In the genomic region with DNA sequence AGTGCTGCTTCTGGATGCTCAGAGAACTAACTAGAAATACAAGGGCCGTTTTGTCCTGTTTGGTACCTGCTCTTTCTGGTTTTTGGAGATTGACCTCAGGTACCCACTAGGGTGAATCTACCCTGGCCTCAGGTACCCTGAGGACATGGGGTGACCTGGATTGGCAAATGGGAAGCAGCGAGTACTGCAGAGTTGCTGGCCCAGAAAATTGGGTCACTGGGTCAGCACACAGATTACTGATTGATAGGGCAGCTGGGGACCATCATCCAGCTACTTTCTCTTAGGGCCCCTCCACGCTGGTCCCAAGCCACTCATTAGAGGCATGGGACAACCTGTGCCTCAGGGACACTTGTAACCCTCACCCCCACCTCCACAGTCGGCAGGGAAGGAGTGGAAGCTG, we compare ENCODE assay signal across 12 mouse cellular contexts. TPM values are rescaled to one million over a fixed set of nuclear protein-coding genes. Genes with fewer than 3 reads are reported as not detected.
DNase-seq lines count a peak whose midpoint lies in the region; ATAC-seq and TF ChIP-seq lines count a peak whose summit lies in the region.
"Had no signal": no experiment of that assay in that cellular context is flagged by ENCODE, and none has a peak within 500 bp of the region (broad histone marks: within the 10 kb centered on the region; RNA-seq: fewer than 3 reads in every experiment).

No protein-coding gene starts in this region.

- no peak overlapping the region for H3K9ac ChIP-seq in intestine, embryonic 14.5 days (ENCODE audit: low read length)
- no peak overlapping the region for H3K9ac ChIP-seq in intestine, embryonic 16.5 days (ENCODE audit: low read depth, low read length)
- no peak overlapping the region for H3K9ac ChIP-seq in embryonic facial prominence, embryonic 14.5 days (ENCODE audit: low read depth, low read length)
- H3K9ac ChIP-seq in kidney, embryonic 14.5 days (ENCODE audit: low read depth, low read length) = 0 out of 2 replicates have a peak overlapping the region, but pooled peaks have one; percentile 31
- H3K9ac ChIP-seq in limb, embryonic 14.5 days (ENCODE audit: low read depth, low read length, severe bottlenecking) = 0 out of 2 replicates have a peak overlapping the region, but pooled peaks have one; percentile 31
- H3K9ac ChIP-seq: midbrain, embryonic 15.5 days; neural tube, embryonic 15.5 days had no signal

- DNase-seq in intestine, embryonic 14.5 days (ENCODE audit: low spot score) = no peak
- no peak for DNase-seq in embryonic facial prominence, embryonic 14.5 days (ENCODE audit: low spot score)
- DNase-seq in limb, embryonic 14.5 days (ENCODE audit: low spot score) = no peak
- DNase-seq in T-cell, adult 2 months (ENCODE audit: low spot score) = no peak
- DNase-seq in B cell, adult 2 months = no peak
- DNase-seq: cerebellum, adult 11 months had no signal

- ATAC-seq in intestine, embryonic 14.5 days (replicated peaks; ENCODE audit: low FRiP score, low TSS enrichment, low read depth) = no peak
- ATAC-seq in intestine, embryonic 16.5 days = no peak
- no peak for ATAC-seq in embryonic facial prominence, embryonic 14.5 days (ENCODE audit: low read depth)
- no peak for ATAC-seq in kidney, embryonic 14.5 days (ENCODE audit: low FRiP score, low TSS enrichment)
- no peak for ATAC-seq in limb, embryonic 14.5 days (ENCODE audit: low FRiP score, low read depth)
- ATAC-seq: midbrain, embryonic 15.5 days had no signal

- H3K4me3 ChIP-seq in intestine, embryonic 14.5 days (ENCODE audit: low read depth, low read length) = no peak overlapping the region
- no peak overlapping the region for H3K4me3 ChIP-seq in intestine, embryonic 16.5 days (ENCODE audit: low read length)
- H3K4me3 ChIP-seq in embryonic facial prominence, embryonic 14.5 days (ENCODE audit: low read depth, low read length) = no peak overlapping the region
- H3K4me3 ChIP-seq in kidney, embryonic 14.5 days (ENCODE audit: low read length) = no peak overlapping the region
- H3K4me3 ChIP-seq in limb, embryonic 14.5 days (replicated peaks; ENCODE audit: low read length) = no peak overlapping the region
- H3K4me3 ChIP-seq: heart, adult 2 months; midbrain, embryonic 15.5 days; neural tube, embryonic 15.5 days had no signal

- WGBS in intestine, embryonic 14.5 days = 36% methylated on average over 4 of the region's 4 CpGs
- WGBS in intestine, embryonic 16.5 days = 54% methylated on average over 4 of the region's 4 CpGs
- WGBS in embryonic facial prominence, embryonic 14.5 days = 40% methylated on average over 4 of the region's 4 CpGs
- WGBS in kidney, embryonic 14.5 days = 23% methylated on average over 4 of the region's 4 CpGs
- WGBS in limb, embryonic 14.5 days = 45% methylated on average over 4 of the region's 4 CpGs

- no peak for TF ChIP-seq POLR2A in limb, embryonic 14.5 days (IDR thresholded peaks at IDR 0.05; ENCODE audit: borderline replicate concordance, extremely low read depth, insufficient read depth, insufficient read length)

- no peaks in the 10 kb centered on the region for H3K36me3 ChIP-seq in intestine, embryonic 14.5 days (ENCODE audit: control insufficient read depth, insufficient read depth, low read length)
- H3K36me3 ChIP-seq in intestine, embryonic 16.5 days (ENCODE audit: control insufficient read depth, insufficient read depth, low read length) = no peaks in the 10 kb centered on the region
- H3K36me3 ChIP-seq in embryonic facial prominence, embryonic 14.5 days (ENCODE audit: control insufficient read depth, insufficient read depth, low read length) = no peaks in the 10 kb centered on the region
- H3K36me3 ChIP-seq in kidney, embryonic 14.5 days (ENCODE audit: control insufficient read depth, insufficient read depth, low read length) = no peaks in the 10 kb centered on the region
- H3K36me3 ChIP-seq in limb, embryonic 14.5 days (ENCODE audit: control insufficient read depth, insufficient read depth, low read length) = no peaks in the 10 kb centered on the region
- H3K36me3 ChIP-seq: midbrain, embryonic 15.5 days; neural tube, embryonic 15.5 days had no signal

- H3K27ac ChIP-seq in intestine, embryonic 14.5 days (ENCODE audit: low read depth) = peak overlapping the region; percentile 14; the same call in 1 of the 2 replicates
- H3K27ac ChIP-seq in intestine, embryonic 16.5 days (ENCODE audit: low read length) = no peak overlapping the region
- H3K27ac ChIP-seq in embryonic facial prominence, embryonic 14.5 days (replicated peaks; ENCODE audit: low read depth, low read length) = 0 out of 2 replicates have a peak overlapping the region, but pooled peaks have one; percentile 15
- peak overlapping the region; percentile 62 for H3K27ac ChIP-seq in kidney, embryonic 14.5 days (ENCODE audit: low read depth, low read length)
- H3K27ac ChIP-seq in limb, embryonic 14.5 days (replicated peaks; ENCODE audit: low read depth, low read length) = peak overlapping the region; percentile 70
- H3K27ac ChIP-seq: heart, adult 2 months; midbrain, embryonic 15.5 days had no signal

- peaks cover 25% of the 10 kb centered on the region for H3K4me1 ChIP-seq in intestine, embryonic 14.5 days (replicated peaks; ENCODE audit: control insufficient read depth, insufficient read depth, low read length)
- H3K4me1 ChIP-seq in intestine, embryonic 16.5 days (ENCODE audit: control insufficient read depth, insufficient read depth, low read length) = peaks cover 36% of the 10 kb centered on the region
- peaks cover 7% of the 10 kb centered on the region; the same call in 1 of the 2 replicates for H3K4me1 ChIP-seq in embryonic facial prominence, embryonic 14.5 days (ENCODE audit: control insufficient read depth, insufficient read depth, low read length)
- peaks cover 38% of the 10 kb centered on the region for H3K4me1 ChIP-seq in kidney, embryonic 14.5 days (ENCODE audit: control insufficient read depth, insufficient read depth, low read length)
- H3K4me1 ChIP-seq in limb, embryonic 14.5 days (ENCODE audit: control insufficient read depth, insufficient read depth, low read length) = peaks cover 30% of the 10 kb centered on the region

- no peak overlapping the region for H3K4me2 ChIP-seq in intestine, embryonic 14.5 days (ENCODE audit: low read length)
- no peak overlapping the region for H3K4me2 ChIP-seq in intestine, embryonic 16.5 days (ENCODE audit: low read depth, low read length)
- no peak overlapping the region for H3K4me2 ChIP-seq in embryonic facial prominence, embryonic 14.5 days (ENCODE audit: low read depth, low read length)
- H3K4me2 ChIP-seq in kidney, embryonic 14.5 days (replicated peaks; ENCODE audit: low read depth, low read length) = no peak overlapping the region
- no peak overlapping the region; the same call in 1 of the 2 replicates for H3K4me2 ChIP-seq in limb, embryonic 14.5 days (replicated peaks; ENCODE audit: low read depth, low read length, severe bottlenecking)
- H3K4me2 ChIP-seq: midbrain, embryonic 15.5 days; neural tube, embryonic 15.5 days had no signal

- no peaks in the 10 kb centered on the region for H3K9me3 ChIP-seq in intestine, embryonic 14.5 days (ENCODE audit: control insufficient read depth, low read length)
- no peaks in the 10 kb centered on the region for H3K9me3 ChIP-seq in intestine, embryonic 16.5 days (ENCODE audit: control insufficient read depth, low read length)
- no peaks in the 10 kb centered on the region for H3K9me3 ChIP-seq in embryonic facial prominence, embryonic 14.5 days (ENCODE audit: control insufficient read depth, low read length)
- H3K9me3 ChIP-seq in kidney, embryonic 14.5 days (ENCODE audit: control insufficient read depth, low read length) = no peaks in the 10 kb centered on the region
- H3K9me3 ChIP-seq in limb, embryonic 14.5 days (ENCODE audit: control insufficient read depth, low read length) = no peaks in the 10 kb centered on the region
- H3K9me3 ChIP-seq: midbrain, embryonic 15.5 days; neural tube, embryonic 15.5 days had no signal

- H3K27me3 ChIP-seq in intestine, embryonic 14.5 days (replicated peaks; ENCODE audit: control insufficient read depth, insufficient read depth, low read length) = no peaks in the 10 kb centered on the region
- H3K27me3 ChIP-seq in intestine, embryonic 16.5 days (replicated peaks; ENCODE audit: control insufficient read depth, insufficient read depth, low read length) = no peaks in the 10 kb centered on the region
- H3K27me3 ChIP-seq in embryonic facial prominence, embryonic 14.5 days (replicated peaks; ENCODE audit: control insufficient read depth, insufficient read depth, low read length) = no peaks in the 10 kb centered on the region
- no peaks in the 10 kb centered on the region for H3K27me3 ChIP-seq in kidney, embryonic 14.5 days (ENCODE audit: control insufficient read depth, insufficient read depth, low read length)
- H3K27me3 ChIP-seq in limb, embryonic 14.5 days (ENCODE audit: control insufficient read depth, insufficient read depth, low read length) = no peaks in the 10 kb centered on the region
- H3K27me3 ChIP-seq: CH12.LX; midbrain, embryonic 15.5 days; neural tube, embryonic 15.5 days had no signal

RNA-seq across cellular contexts. Expression of a gene that starts 34.1 kb away (rescaled TPM):
- 27.3 and 33.7 TPM in 2 replicates for polyA plus RNA-seq in intestine, embryonic 14.5 days (2014; fragmentation: Nextera tagmentation; extraction: Ambion mirVana)
- polyA plus RNA-seq in intestine, embryonic 16.5 days (2015; fragmentation: Nextera tagmentation; extraction: Ambion mirVana) = 20.2 and 21.8 TPM in 2 replicates
- polyA plus RNA-seq in embryonic facial prominence, embryonic 14.5 days (2014; fragmentation: Nextera tagmentation; extraction: Ambion mirVana) = 26.1 and 30.6 TPM in 2 replicates
- polyA plus RNA-seq in kidney, embryonic 14.5 days (2014; fragmentation: Nextera tagmentation; extraction: Ambion mirVana) = 24.1 and 31.9 TPM in 2 replicates
- 28.3 and 32.4 TPM in 2 replicates for polyA plus RNA-seq in limb, embryonic 14.5 days (2012; rRNA removed)
- polyA plus RNA-seq in limb, embryonic 14.5 days (2014; fragmentation: Nextera tagmentation; extraction: Ambion mirVana) = 30.8 and 36.1 TPM in 2 replicates

RNA-seq across cellular contexts. Expression of a gene that starts 46.7 kb away (rescaled TPM):
- 2.1 and 2.5 TPM in 2 replicates for polyA plus RNA-seq in intestine, embryonic 14.5 days (2014; fragmentation: Nextera tagmentation; extraction: Ambion mirVana)
- polyA plus RNA-seq in intestine, embryonic 16.5 days (2015; fragmentation: Nextera tagmentation; extraction: Ambion mirVana) = 2.2 and 2.3 TPM in 2 replicates
- 2.9 and 3.0 TPM in 2 replicates for polyA plus RNA-seq in embryonic facial prominence, embryonic 14.5 days (2014; fragmentation: Nextera tagmentation; extraction: Ambion mirVana)
- 2.3 and 3.5 TPM in 2 replicates for polyA plus RNA-seq in kidney, embryonic 14.5 days (2014; fragmentation: Nextera tagmentation; extraction: Ambion mirVana)
- 29.2 and 37.9 TPM in 2 replicates for polyA plus RNA-seq in limb, embryonic 14.5 days (2012; rRNA removed)
- polyA plus RNA-seq in limb, embryonic 14.5 days (2014; fragmentation: Nextera tagmentation; extraction: Ambion mirVana) = 3.7 and 4.2 TPM in 2 replicates

RNA-seq across cellular contexts. Expression of a gene that starts 49.0 kb away (rescaled TPM):
- 909 and 955 TPM in 2 replicates for polyA plus RNA-seq in intestine, embryonic 14.5 days (2014; fragmentation: Nextera tagmentation; extraction: Ambion mirVana)
- polyA plus RNA-seq in intestine, embryonic 16.5 days (2015; fragmentation: Nextera tagmentation; extraction: Ambion mirVana) = 591 and 604 TPM in 2 replicates
- 800 and 852 TPM in 2 replicates for polyA plus RNA-seq in embryonic facial prominence, embryonic 14.5 days (2014; fragmentation: Nextera tagmentation; extraction: Ambion mirVana)
- polyA plus RNA-seq in kidney, embryonic 14.5 days (2014; fragmentation: Nextera tagmentation; extraction: Ambion mirVana) = 911 and 1,064 TPM in 2 replicates
- 3,249 and 4,469 TPM in 2 replicates for polyA plus RNA-seq in limb, embryonic 14.5 days (2012; rRNA removed)
- polyA plus RNA-seq in limb, embryonic 14.5 days (2014; fragmentation: Nextera tagmentation; extraction: Ambion mirVana) = 810 and 905 TPM in 2 replicates

Comparison
In these comparisons a context has a peak if more than half of its experiments do, and no peak if none do; other contexts are left out.
1. H3K9ac ChIP-seq: peak in kidney, embryonic 14.5 days (single experiment) and limb, embryonic 14.5 days (single experiment); none in intestine, embryonic 14.5 days (single experiment), intestine, embryonic 16.5 days (single experiment) and embryonic facial prominence, embryonic 14.5 days (single experiment).